Mouse (Mus musculus) C2C12 (cell line): Measurements from ENCODE around the gene Cadps2.

Experiments used
- CEBPB ChIP-seq: IDR thresholded peaks from one replicate; pipeline ENCODE4 v1.6.1; 2011; ENCODE audit warnings: low read depth, mild to moderate bottlenecking, control low read depth, moderate library complexity
- CTCF ChIP-seq: IDR thresholded peaks from one replicate; pipeline ENCODE4 v1.5.1; 2011; ENCODE audit not compliant: control insufficient read depth, insufficient read depth, insufficient read length
- FOSL1 ChIP-seq: IDR thresholded peaks from one replicate; pipeline ENCODE4 v1.8.0; 2011; ENCODE audit warnings: mild to moderate bottlenecking, low read length; ENCODE audit not compliant: poor library complexity, insufficient read depth, severe bottlenecking
- MAX ChIP-seq: IDR thresholded peaks from one replicate; pipeline ENCODE4 v1.6.1; 2011; ENCODE audit warnings: mild to moderate bottlenecking, control low read depth
- MYOD1 ChIP-seq: IDR thresholded peaks from one replicate; pipeline ENCODE4 v1.6.1; 2011; ENCODE audit warnings: low read depth; ENCODE audit not compliant: control insufficient read depth, insufficient read length
- MYOG ChIP-seq: IDR thresholded peaks from one replicate; pipeline ENCODE4 v1.6.1; 2011; ENCODE audit not compliant: control insufficient read depth, insufficient read length; ENCODE audit errors: extremely low read depth
- USF1 ChIP-seq: IDR thresholded peaks from one replicate; pipeline ENCODE4 v1.6.1; 2011; ENCODE audit warnings: low read depth, mild to moderate bottlenecking, control low read depth, moderate library complexity

DNA sequence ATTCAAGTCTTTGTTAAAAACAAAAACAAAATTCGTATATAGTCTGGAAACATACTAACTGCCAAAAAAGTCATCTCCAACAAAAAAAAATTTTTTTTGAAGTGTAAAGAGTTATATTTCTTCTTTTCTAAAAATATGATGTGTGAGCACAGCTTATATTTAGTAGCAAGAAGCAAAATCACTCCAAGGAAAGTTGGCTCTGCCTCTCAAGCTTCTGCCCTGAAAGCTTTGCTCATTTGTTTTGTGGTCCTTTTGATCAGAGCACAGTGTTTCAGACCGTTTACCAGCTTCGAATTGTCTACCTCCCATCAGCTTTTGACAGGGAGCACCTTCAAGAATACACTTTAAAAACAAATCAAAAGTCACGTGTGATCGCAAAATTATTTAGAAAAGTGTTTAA lies 99.2 kb downstream of the Cadps2 start:
- no peak for TF ChIP-seq MYOD1
- no peak for TF ChIP-seq CTCF
- no peak for TF ChIP-seq FOSL1
- TF ChIP-seq USF1 = no peak
- no peak for TF ChIP-seq MAX
- no peak for TF ChIP-seq CEBPB
- no peak for TF ChIP-seq MYOG
